Mouse (Mus musculus) kidney, postnatal 36 days (tissue): ENCODE data around the gene Rxfp3.
"Not testable (repeated sequence)": the region's sequence is repeated elsewhere in the genome, so short reads cannot be mapped to it uniquely, and the experiment has no call there.

Experiments
- DNase-seq, 2 experiments: peaks; one replicate each; pipeline ENCODE4 v3.0.0; 2021 to 2022; ENCODE audit warnings: mixed read lengths in 2 of 2

Gene Rxfp3

DNA sequence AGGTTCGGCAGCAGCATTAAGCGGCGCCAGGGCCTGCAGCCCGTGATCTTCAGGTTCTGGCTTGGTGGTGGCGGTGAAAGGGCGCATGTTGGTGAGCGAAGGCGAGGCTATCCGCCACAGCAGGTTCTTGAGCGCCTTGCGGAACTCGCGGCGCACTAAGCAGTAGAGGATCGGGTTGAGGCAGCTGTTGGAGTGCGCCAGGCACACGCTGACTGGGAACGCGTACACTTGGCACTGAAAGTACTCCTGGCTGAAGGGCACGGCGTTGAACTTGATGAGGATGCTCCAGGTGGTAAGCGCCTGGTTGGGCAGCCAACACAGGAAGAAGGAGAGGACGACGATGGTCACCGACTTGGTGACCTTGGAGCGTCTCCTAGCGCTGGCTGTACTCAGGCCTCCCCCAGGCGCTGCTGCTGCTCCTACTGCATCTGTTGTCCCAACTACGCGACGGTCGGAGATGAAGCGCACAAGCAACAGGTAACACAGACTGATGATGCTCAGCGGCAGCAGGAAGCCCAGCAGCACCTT is 1.8 kb downstream of the Rxfp3 start:
- DNase-seq: no peak

DNA sequence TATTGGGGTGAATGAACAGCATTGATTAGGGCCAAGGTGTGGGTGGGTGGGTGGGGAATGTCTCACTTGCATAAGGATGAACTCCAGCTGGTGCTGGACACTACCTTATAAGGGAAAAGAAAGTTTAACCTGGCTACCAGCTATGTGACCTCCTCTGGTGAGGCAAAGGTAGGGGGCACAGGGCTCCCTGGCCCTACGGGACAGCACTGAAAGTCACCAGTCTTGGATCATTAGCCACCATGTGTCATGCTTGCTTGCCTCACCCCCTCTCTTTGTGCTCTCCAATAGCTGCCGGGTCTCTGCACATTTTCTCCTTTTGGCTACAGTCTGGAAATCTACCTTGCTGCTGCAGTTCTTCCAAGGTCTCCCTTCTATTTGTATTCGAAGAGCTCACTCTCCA is 7.6 kb downstream of the Rxfp3 start:
- no peak for DNase-seq

DNA sequence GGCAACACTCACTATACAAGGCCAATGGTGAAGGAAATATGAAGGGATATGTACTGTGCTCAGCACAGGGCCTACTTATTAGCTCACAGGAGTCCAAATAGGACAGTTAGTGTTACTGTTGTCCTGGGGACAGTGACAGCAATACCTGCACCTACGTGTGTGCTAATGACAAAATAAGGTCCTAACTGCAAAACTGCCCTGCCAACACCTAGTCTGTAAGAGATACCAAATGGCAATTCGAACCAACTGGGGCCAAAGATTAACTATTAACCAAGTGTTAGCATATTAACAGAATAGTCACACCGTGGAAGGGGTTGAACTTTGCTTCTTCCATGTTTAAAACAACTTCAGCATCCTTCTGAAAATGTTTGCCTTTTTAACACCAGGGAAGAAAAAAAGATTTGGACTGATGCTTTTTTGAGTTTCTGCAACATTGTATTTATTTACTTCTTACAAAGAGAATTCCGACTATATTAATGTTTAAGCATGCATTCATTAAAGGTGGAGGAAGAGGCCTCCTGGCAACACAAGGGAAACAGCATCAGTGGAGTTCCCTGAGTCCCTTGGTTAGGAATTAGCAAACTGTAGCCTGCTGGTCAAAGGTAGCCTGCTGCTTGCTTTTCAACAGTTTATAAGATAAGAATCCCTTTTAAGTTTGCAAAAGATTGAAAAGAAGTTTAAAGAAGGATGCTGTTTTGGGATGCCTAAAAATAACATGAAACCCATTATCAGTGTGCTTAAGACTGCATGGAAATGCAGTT is 10.8 kb downstream of the Rxfp3 start:
- DNase-seq: peak; percentile 12 to 63

DNA sequence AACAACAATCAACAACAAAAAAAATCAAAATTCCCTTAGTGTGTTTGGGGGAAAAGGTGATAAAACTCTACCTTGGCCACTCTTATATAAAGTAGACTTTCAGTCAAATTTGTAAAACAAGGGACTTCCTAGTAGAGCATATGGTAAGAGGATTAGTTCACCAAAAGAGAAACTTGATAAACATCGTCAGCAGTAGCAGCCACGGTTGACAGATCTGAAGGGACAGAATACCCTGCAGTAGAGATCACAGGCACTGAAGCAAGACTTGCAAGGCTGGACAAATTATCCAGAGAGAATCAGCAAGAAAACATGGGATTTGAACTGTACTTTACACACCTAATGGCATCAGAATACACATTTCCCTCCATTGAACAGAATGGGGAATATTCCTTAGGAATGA is 22.9 kb downstream of the Rxfp3 start:
- DNase-seq: no peak

DNA sequence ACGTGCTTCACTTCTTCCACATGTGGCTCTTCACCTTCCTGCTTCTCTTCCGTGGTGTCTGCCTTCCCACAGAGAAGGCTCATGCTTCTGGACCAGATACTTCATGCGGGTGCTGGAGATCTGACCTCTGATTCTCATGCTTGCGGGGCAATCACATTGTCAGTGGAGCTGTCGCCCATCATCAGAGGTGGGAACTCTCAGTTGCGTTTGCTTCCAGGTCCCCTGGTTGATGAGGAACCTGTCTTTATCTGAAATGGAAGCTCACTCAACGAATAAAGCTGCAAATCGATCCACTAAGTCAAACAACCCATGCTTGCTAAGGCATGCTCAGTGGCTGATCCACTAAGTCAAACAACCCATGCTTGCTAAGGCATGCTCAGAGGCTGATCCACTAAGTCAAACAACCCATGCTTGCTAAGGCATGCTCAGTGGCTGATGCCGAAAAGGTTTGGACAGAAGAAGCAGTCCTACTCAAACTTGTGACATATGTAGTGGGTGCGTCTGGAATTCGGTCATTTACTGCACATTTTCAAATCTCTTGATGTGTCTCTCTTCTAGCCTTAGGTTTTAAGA is 26.7 kb downstream of the Rxfp3 start:
- DNase-seq: no peak

DNA sequence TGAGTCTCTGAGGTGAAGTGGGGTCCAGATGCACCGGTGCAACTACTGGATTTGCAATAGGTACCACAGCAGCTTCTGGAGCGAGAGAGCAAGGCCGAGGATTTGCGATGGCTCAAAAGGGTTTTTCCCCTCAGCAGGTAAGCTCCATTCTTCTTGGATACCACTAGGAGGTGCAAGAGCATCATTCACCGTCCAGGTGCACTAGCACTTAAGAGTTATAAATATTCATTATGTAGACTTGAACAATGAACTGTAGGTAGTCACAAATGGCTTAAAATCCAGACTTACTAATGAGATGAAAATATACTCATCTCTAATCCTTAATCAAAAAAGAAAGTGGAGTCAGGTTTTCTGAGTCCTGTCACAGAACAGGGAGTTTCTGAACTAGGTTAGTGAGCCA is 29.0 kb downstream of the Rxfp3 start:
- peak; percentile 40 to 55 for DNase-seq

DNA sequence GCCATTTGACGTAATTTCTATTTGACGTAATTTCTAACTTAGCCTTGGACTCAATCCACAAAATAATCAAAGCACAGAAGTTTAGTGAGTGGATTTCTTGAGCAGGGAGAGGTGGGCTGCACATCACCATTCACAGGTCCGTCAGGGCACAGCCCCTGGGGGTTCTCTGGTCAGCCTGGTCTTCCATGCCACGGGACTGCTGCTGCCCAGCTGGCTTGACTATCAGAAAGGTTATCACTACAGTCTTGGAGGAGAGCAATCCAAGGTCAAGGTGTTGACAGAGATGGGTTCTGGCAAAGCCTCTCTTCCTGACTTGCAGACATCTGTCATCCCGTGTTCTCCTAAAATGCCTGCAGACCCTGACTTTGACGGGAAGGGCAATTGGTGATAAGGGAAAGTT is 33.1 kb downstream of the Rxfp3 start:
- no peak for DNase-seq

DNA sequence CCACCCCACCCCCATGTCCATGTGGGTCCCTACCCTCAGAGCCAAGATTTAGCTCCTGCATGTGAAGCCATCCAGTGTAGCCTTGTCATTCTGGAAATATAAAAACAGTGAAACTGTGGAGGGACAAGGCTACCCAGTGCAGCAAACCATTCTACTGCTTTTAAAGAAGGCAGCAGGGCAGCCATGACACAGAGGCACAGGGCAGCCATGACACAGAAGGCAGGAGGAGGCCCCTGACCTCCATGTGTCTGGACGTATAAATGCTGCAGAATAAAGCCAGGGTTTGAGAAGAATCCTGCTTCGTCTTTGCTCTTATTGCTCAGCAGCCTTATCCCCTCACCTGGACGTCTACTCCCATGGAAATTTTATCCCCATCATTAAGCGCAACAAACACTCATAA is 34.0 kb downstream of the Rxfp3 start:
- DNase-seq: no peak

DNA sequence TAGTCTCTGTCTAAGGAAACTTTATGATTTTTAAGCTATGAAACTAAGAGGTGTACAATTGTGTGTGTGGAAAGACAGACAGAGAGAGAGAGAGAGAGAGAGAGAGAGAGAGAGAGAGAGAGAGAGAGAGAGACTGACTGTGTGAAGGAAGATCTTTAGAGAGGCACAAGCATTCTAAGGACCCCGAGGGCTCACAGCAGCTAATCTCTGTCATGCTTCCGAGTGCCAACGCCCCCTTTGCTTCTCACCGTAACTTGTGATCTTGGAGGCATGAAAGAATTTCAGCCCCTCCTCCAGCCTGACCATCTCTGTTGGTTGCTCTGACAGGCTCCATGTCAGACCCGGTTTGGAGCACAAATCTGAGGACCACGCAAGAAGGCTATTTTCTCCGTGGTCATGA is 37.4 kb downstream of the Rxfp3 start, which contains the start of gene Slc45a2:
Gene Slc45a2, plus strand, starts transcription at position 301 of the 400 bp plus-strand sequence.
- no peak for DNase-seq

DNA sequence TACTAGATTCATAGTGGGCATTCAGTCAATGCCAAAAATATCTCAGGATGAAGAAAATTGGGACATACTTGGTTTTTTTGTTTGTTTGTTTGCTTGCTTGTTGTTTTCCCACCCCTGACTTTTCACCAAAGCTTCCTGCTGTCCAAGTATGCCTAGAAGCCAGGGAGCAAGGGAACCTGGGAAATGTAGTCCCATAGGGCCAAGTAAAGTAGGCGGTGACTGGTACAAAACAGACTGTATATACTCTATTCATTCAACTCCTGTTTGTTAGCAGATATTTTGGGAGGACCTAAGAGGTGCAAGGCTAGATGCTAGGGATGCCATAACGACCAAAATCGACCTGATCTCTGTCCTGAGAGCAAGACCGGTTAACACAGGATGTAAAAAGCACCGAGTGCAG is 38.0 kb downstream of the Rxfp3 start:
- peak; percentile 33 to 39 for DNase-seq

DNA sequence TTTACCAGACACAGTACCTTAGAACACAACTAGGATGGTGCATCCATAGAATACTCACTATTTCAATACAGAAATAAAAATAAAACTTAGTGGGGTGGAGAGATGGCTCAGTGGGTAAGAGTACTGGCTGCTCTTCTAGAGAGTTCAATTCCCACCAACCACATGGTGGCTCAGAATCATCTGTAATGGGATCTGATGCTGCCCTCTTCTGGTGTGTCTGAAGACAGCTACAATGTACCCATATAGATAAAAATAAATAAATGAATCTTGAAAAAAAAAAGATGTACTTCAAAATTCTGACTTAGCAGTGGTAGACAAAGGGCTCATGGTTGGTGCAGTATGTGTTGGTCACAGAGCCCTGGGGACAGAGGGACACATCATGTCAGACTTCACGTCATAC is 46.2 kb downstream of the Rxfp3 start:
- DNase-seq: no peak

DNA sequence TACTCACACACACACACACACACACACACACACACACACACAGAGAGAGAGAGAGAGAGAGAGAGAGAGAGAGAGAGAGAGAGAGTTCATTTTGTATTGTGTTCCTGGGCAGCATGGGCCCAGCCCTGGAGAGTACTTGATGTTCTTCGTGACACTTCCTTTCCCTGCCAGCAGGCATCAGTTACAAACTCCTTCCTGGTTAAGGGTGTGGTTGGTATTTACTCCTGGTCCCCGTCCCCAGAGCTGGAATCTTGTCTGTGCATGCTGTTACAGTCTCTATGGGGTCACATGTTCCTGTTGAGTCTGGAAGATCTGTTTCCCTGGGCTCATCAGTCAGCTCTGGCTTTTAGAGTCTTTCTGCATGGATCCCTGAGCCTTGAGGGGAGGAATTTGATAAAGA is 47.4 kb downstream of the Rxfp3 start:
- DNase-seq: peak in 1 of 2 experiments; percentile 39

DNA sequence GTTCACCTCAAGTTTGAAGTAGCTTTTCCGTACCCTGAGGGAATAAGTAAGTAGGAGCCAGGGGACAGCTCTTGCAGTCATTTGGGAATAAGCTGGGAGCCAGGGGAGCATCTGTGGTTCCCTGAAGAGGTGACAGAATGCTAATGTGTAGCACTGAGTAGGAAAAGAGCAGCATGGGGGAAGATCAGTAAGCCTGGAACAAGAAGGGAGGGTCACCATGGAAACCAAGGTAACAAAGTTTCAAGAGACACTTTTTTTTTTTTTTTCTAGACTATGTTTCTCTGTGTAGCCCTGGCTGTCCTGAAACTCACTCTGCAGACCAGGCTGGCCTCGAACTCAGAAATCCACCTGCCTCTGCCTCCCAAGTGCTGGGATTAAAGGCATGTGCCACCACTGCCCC is 51.3 kb downstream of the Rxfp3 start:
- DNase-seq: not testable (repeated sequence)

DNA sequence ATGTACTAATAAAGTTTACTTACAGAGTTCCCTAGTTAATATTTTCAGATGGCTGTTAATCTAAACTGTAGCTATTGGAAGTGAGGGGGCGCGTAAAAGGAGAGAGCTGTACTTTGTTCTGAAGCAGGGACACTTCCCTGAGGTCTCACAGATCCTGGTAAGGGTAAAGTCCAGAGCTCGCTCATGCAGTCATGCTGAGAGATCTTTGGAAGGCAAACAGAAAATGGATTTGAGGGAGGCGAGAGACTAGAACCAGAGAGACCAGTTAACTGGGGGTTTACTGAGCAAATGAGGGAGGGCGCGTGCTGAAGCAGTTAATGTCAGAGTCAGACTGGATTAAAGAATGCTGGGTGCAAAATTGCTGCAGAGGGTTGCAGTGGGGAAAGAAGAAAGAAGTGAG is 52.0 kb downstream of the Rxfp3 start:
- peak; percentile 51 to 81 for DNase-seq
